Mouse (Mus musculus): ENCODE measurements around the gene Ppp1r9a.

Ppp1r9a gene

DNA sequence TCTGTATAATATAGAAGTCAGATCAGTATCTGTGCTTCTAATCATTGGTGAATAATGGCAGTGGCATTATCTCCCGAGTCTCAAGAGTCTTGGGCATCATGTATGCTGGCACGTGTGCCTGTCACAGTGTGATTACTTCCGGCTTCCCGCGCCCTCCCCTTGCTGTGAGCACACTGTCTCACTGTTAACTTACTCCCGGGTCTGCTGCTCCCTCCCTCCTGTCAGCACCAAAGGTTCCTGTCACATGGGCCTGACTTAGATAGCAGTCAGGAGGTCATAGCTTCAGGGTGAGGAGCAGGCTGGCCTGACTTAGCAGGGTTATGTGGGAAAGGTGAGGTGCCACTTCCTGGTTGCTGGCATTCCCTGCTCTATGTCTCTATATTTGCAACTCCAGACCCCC, 201.1 kb downstream of the Ppp1r9a start:
- DNase-seq (ENCODE audit: low read depth), result no peak

DNA sequence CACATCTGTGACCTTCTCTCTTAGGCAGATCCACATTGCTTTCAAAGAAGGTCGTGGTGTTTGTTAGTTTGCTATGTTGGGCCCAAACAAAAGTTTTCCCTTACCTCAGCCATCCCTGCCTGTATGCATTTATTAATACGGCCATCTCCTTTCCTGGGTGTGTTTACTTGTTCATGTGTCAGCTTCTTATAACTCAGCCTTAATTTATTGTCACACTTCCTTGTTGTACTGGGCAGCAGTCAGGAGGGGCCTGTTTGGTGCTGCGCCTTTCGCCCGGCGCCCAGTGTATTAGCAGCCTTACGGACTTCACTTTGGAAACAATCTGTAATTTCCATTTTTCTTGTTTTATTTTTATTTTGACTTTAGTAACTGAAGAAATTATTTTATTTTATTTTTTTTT, 201.5 kb downstream of the Ppp1r9a start:
- no peak for DNase-seq (ENCODE audit: low read depth)

DNA sequence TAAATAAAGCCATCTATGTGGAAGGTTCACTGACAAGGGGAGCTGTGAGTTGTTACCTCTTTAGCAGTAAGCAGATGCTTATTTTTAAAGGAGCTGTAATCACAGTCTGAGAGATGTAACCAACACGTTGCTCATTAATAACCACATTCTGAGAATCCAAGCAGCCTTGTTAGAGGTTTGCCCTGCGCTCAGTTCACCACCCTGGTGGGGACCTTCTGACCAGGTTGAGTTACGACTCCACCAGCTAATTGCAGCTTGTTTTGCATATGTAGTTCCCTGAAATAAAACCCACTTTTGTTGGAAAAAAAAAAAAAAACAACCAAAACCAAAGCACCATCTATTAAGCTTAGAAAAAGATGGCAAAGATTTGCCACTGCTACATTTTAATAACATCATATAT, 205.8 kb downstream of the Ppp1r9a start:
- DNase-seq (ENCODE audit: low read depth), result no peak

DNA sequence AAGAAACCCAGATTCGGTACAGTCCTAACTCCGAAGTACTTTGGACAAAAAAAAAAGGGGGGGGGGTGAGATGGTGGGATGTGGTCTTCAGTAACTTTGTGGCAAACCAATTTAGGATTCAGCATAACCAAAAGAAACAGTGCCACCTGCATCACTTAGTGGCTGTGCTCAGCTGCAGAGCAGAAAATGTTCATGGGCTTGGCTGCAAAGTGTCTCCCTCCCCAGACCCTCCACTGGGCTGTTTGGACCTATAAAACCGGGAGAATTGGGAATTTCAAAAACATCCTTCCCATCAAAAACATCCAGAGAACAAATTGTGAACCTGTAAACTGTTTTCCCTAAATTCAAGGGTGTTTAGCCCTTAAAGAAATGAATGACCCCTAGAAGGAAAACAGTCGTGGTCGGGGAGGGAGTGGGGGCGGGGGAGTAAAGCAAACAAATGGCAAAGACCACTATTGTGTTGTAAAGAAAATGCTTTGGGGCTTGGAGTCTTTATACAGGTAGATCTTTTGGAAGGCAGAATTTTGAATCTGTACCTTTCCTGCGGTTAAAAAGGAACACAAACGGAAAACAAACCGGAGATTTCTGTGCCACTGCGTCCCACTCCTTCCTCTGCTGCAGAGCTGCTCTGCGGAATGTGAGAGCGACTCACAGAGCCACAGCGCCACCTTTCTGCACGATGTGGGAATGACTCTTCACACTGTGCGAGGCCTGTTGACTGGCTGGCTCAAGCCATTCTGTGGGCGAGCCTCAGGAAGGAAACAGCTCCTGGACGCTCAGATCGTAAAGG, 207.4 kb downstream of the Ppp1r9a start:
- DNase-seq (ENCODE audit: low read depth), result peak; percentile 88

DNA sequence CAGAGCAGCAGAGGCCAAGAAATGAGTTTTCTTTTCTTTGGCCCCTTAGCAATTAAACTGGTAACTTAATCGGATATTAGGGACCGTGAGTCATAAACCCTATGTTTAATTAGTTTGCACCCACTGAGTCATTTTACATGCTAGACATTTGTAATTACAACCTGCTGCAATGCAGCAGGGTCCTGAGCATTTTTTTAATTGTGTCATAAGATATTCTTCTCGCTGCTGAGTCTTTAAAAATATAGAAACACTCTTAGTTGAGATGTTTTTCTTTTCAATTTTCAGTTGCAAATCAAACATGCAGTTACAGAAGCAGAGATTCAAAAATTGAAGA, 208.0 kb downstream of the Ppp1r9a start:
- no peak for DNase-seq (ENCODE audit: low read depth)

DNA sequence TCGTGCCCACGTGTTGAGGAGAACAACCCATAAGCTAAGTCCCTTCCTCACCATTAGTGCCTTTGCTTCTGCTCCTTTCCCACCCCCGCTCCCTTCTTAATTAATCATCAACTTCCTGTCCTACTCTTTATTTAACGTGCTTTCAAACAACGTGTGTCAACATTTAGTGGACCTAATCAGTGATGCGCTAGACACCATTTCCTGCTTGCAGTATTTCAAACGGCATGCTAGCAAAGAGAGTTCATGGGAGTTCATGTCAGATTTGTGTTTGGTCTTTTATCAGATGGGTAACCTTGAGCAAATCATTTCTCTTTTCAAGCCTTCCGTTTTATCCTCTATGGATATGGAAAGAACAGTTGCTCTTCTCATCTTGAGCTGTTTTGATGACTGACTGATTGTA, 210.4 kb downstream of the Ppp1r9a start:
- DNase-seq (ENCODE audit: low read depth), result peak; percentile 30

DNA sequence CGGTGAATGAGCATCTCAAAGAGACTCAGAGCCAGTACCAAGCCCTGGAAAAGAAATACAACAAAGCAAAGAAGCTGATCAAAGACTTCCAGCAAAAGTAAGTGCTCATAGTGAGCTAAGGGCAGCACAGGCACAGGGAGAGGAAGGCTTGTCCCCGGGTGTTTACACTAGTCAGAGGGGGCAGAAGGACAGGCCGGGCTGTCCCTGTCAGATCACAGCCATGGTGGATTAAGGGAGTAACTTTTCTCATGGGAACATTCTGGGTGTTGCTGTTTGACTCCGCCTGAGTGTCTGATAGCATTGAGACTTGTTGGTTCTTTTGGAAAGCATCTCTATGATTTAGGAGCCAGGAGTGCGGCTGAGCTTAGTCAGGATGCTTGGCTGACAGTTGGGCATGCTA, 211.0 kb downstream of the Ppp1r9a start:
- no peak for DNase-seq (ENCODE audit: low read depth)

DNA sequence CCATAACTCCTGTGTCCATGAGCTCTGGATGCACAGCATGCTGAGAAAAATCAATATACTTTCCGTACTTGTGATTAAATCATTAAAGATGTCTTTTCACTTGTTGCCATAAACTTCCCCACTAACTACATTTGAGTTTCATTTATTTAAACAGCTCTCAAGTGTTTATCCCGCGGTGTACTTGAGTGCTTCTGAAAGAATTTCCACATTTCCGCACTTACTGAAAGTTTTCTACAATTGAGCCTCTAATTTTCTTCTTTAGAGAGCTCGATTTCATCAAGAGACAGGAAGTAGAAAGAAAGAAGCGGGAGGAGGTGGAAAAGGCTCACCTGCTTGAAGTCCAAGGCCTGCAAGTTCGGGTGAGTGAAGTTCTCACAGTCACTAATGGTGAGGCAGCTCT, 212.1 kb downstream of the Ppp1r9a start:
- no peak for DNase-seq (ENCODE audit: low read depth)

DNA sequence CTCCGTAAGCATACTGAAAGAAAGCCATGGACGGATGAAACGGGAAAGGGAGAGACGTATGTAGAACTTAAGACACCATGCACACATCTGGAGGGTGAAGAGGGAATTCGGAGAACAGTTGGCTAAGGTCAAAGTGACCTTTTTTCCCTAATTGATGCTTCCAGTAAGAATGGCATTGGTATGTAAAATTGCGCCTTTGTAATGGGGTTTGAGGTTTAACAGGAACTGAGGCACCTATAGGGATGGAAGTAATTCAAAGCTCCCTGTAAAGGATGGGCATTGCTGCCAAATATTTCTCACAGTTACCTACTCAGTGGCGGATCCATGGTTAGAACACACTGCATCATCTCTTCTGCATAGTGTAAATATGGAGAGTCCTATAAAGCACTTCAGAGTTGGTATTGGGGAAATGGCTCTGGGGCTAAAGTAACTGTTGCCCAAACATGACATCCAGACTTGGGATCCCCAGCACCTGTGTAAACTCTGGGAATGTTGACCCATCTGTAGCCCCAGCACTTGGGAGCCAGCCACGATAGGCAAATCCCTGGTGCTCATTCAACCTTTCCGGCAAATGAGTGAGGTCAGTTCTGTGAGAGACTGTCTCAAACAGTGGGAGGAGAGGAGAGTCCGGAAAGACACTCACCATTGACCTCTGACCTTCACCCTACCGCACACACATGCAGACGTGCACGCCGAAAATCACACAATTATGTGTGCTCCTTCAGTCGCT, 216.6 kb downstream of the Ppp1r9a start:
- no peak for DNase-seq (ENCODE audit: low read depth)

DNA sequence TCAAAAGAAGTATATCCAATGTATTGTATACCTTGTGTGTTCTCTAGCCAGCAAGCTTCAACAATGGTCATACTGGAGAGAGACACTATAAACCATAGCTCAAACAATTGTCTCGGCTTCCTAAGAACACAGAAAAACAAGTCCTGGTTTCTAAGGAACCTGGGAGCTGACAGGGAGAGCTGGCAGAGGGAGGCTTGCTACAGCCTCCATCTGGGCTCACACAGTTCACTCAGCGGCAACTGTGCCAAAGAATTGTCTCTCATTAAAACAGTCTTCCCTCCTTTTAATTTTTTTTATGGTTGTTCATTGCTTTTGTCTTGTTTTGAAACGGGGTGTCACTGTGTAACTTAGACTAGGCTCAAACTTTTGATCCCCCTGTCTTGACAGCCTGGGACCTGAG, 217.5 kb downstream of the Ppp1r9a start:
- DNase-seq (ENCODE audit: low read depth), result no peak

DNA sequence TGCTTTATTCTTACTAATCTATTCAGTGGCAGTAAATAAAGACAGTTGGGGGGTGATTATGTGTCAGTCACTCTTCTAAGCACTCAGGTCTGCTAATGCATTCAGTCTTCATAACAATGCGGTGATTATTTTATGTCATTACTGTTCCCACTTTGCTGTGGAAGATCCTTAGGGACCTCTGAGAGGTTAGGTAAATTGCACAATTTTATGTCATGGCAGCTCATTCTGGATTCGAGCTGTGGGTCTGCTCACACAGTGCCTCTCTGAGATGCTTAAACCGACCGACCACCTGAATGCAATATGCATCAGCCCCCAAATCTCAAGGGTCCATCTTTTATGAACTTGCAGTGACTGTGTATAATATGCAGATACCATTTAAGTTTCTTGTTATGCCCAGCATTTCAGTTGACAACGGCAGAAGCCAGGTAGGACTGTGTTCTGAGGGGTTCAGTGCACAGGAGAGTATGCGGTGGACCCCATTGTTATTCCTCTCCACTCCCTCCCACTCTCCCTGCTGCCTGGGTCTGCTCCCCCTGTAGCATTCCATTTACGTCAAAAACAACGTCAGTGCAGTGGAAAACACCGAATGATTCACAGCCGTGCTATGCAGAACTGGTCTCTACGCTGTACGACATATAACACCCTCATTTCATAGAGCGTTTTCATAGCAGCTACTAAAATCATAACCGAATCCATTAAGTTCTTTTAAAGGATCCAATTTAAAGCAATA, 226.8 kb downstream of the Ppp1r9a start:
- no peak for DNase-seq (ENCODE audit: low read depth)

DNA sequence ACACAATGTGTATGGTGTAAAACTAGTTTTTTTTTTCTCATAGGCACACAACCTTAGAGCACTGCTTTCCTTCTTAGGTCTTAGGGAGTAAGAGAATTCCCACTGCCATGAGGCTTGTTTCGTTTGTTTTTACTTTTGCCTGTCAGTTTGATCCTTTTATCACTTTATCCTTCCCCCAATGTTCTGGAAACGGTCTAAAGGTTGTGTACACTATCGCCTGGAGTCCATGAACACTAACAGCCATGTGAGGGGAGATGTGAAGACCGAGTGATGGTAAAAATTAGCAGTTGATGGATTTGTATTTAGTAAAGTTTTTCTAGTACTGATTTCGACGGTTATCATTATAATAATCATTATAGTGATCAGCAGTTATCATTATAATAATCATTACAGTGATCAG, 232.3 kb downstream of the Ppp1r9a start:
- DNase-seq (ENCODE audit: low read depth), result no peak

DNA sequence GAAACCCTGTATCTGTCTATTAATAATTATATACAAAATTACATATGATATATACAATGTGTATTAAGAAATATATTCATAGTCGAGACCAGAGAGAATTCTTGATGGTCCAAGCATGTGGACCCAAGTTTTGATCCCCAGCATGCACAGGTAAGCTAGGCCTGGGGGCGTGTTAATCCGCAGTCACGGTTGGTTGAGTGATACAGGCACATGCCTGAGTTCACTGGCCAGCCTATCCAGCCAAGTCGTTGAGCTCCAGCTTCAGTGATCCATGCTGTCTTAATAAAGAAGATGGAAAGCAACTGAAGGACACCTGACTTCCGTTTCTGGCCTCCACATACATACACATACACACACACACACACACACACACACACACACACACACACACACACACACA, 233.3 kb downstream of the Ppp1r9a start:
- DNase-seq (ENCODE audit: low read depth), result no peak

DNA sequence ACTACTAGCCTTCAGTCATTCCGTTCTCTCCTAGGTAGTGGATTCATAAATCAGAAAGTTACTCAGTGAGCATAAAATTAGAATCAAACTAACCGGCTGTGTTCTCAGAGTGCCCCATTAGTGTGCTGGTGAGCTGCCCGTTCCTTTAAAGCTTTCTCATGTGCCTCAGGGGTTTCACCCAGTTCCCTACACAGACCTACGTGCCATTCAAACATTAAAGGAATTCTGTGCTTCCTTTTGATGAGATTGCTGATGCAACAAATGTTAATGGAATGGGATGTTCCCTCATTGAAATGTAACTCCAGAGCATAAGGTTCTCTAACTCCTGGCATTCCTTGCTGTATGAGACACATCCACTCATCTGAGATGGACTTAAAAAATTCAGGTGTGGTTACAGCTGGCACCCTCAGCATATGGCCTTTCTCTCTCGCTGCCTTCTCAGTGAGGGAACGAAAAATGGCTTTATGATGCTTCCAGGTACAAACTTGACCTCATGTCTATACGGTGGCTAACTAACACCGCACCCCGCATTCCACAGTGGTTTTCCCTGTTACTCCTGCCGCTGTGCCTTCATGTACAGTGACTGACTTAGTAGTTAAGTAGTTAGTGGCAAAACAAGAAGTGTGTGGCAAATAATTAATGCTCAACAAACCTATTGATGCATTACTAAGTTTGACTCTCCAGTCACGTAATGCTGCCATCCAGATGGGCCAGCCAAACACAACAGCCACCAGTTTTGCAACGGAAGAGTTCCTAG, 236.3 kb downstream of the Ppp1r9a start:
- DNase-seq (ENCODE audit: low read depth), result no peak

DNA sequence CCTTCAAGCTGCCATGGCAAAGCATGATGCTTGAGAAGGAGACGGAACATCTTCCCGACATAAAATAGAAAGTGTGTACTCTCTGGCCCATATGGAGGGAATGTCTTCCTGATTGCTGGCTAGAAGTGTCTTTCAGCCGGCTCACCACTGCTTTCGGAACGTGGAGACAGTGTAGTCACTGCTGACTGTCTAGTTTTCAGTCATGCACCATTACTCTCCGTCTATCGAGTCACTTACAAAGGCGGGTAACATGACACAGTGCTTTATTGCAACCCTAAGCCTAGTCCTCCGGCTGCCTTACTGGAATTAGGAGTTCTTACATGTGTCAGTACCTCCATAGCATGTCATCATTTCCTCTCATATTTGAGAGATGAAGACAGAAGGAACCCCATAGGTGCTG, 236.9 kb downstream of the Ppp1r9a start:
- no peak for DNase-seq (ENCODE audit: low read depth)

DNA sequence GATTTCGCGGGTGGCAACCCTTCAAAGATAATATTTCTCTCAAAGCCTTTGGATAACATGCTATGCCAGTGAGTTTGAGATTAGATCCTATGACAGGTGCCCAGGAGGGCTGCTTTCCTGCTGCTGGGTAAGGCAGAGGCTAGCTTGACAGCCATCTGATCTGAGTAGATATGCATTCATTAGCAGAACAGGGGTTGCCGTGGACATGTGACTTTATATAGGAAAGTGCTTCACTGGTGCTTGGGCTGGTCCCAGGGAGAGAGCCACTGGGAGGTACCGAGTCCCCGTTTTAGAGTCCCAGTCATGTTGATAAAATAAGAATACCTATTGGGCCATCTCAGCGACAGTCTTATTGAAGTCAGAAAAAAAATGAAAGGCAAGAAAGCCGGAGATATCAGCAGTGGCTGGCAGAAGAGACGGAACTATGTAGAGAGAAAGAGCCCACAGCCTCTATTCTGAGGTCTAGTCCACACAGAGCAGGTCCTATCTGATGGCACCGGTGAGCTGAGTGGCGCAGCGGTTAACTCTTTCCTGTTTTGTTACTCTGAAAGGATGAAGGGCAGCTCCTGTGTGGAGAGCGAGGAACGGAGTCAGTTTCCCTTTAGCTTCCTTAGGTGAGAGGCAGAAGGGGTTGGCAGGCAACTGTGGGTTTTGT, 244.9 kb downstream of the Ppp1r9a start:
- DNase-seq (ENCODE audit: low read depth), result no peak

DNA sequence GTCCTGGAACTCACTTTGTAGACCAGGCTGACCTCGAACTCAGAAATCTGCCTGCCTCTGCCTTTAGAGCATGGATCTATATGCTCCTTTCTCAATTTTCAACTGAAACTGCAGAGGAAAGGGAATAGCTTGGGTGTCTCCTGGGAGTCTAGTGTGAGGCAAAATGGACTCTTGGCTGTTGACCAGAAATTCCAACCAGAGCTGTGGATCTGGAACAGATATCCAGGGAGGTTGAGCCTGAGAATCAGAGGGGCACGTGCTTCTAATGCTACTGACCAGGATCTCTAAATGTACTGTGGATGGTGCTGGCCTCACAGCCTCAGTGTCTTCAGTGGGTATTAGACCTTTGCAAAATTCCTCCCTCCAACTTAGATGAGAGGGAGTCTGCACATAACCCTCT, 247.2 kb downstream of the Ppp1r9a start:
- DNase-seq (ENCODE audit: low read depth), result no peak

DNA sequence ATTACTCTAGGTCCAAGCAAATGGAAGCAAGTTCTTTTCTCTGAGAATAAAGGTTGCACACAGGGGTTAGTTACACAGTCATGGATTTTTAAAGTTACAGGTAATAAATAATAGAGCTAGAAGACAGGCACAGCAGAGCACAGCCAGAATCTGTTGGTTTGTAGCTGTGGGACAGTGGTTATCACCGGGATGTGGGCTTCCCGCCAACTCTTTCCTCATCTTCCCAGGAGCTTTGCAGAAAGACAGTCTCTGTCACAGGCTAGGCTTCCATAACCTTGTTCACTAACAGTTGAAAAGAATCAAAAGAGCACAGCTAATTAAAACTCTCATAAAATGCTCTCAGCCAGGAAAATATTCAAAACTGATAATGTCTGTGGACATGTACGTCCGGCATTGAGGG, 248.5 kb downstream of the Ppp1r9a start:
- no peak for DNase-seq (ENCODE audit: low read depth)

DNA sequence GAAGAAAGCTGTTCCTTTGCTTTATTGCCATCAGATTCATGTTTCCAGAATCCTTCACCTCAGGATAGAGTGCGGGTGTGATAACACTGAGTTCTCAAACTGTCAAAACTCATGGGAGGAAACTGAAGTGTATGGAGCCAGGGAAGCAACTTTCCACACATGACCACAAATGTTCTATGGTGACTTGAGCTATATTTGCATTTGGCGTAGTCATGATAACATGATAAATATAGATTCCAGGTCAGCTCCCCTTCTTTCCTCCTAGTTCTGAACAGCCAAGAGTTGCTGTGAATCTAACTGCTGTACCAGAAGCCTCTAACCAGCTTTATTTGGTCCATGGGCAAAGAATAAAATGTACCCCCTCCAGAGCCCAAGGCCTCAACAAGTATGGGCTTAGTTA, 249.5 kb downstream of the Ppp1r9a start:
- peak; percentile 24 for DNase-seq (ENCODE audit: low read depth)

DNA sequence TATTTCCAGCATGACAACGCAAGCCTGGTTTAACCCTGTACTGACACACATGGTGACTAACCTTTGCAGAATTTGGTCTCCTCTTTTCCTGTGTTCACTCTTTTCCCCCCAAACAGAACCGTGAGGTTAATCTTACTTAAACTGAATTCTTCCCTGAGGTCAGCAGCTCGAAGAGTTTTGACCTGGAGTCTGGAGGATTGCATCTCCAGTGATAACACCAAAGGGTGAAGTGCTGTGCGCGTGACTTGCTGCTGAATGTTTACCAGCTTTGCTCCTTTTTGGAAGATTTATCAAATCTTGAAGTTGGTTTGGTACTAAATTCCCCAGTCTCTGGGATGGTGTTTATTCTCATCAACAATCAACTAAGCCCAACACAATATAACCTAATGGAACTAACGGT, 252.1 kb downstream of the Ppp1r9a start:
- no peak for DNase-seq (ENCODE audit: low read depth)

DNA sequence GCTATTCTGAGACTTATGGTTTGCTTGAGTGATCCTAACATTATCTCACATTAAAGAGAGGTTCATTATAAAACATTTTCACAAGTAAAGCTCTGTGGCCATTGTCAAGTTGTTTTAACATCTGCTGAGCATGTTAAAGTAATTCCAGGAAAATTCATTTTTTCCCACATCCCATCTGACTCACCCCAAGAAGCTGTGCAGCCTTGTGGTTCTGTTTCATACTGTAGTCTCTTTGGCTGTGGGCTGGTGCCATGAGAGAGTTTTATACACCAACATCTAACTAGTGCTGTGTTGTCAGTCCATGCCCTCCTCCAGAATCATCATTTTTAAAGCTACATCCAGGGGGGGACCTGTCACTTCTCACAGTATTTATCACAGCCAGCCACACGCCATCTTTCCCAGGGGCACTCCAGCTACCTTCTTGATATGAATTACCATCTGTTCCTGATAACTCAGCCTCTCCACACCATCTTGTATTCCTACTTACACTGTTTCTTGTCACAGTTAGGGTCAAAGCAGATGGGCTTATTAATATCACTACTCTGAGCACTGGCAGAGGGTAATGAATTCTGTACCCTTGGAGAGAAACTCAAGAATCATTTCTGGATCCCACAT, 252.7 kb downstream of the Ppp1r9a start:
- DNase-seq (ENCODE audit: low read depth), result no peak

Data from 416B (cell line).